Mouse (Mus musculus) heart, postnatal 0 days (tissue): ENCODE measurements around the gene Pde4d.

Experiments
- CTCF ChIP-seq: IDR thresholded peaks from 2 replicates; pipeline ENCODE4 v1.5.1; 2016; ENCODE audit warnings: antibody characterized with exemption, control low read depth, low read depth
- EP300 ChIP-seq: IDR thresholded peaks from 2 replicates; pipeline ENCODE4 v1.6.1; 2016; ENCODE audit warnings: antibody characterized with exemption, low read depth

GRCm38 (mm10) chr13:109441401-109441973 lies 991.7 kb downstream of the Pde4d start:
- no peak for TF ChIP-seq CTCF
- TF ChIP-seq EP300 = no peak
